Mouse (Mus musculus) intestine, embryonic 15.5 days (tissue): ENCODE results near the gene Lsm10. TPM values are rescaled to one million over a fixed set of nuclear protein-coding genes. Genes with fewer than 3 reads are reported as not detected.
A peak's percentile ranks its signal among the peaks of the same experiment; 100 is the strongest.
"Not testable (repeated sequence)": the region's sequence is repeated elsewhere in the genome, so short reads cannot be mapped to it uniquely, and the experiment has no call there.

Source experiments
- ATAC-seq: fragments of 200-750 bp; cut with Nextera tagmentation; 2 replicates; pipeline ENCODE4 v1.8.0; 2017; ENCODE audit warnings: moderate TSS enrichment, moderate library complexity
- H3K27ac ChIP-seq: fragments of 300-500 bp; sonication (generic); 2 replicates; pipeline ENCODE4 v1.5.1; 2015; ENCODE audit warnings: mild to moderate bottlenecking, inconsistent platforms
- H3K27me3 ChIP-seq: fragments of 300-500 bp; sonication (generic); replicated peaks from 2 replicates; pipeline ENCODE4 v1.6.1; 2015; ENCODE audit warnings: inconsistent platforms
- H3K36me3 ChIP-seq: fragments of 300-500 bp; sonication (generic); 2 replicates; pipeline ENCODE4 v1.6.1; 2015; ENCODE audit warnings: inconsistent platforms
- H3K4me1 ChIP-seq: fragments of 300-500 bp; sonication (generic); replicated peaks from 2 replicates; pipeline ENCODE4 v1.6.1; 2015; ENCODE audit warnings: inconsistent platforms
- H3K4me2 ChIP-seq: fragments of 300-500 bp; sonication (generic); replicated peaks from 2 replicates; pipeline ENCODE4 v1.6.1; 2015; ENCODE audit warnings: mild to moderate bottlenecking, inconsistent platforms
- H3K4me3 ChIP-seq: fragments of 300-500 bp; sonication (generic); replicated peaks from 2 replicates; pipeline ENCODE4 v1.5.1; 2015; ENCODE audit warnings: inconsistent platforms
- H3K9ac ChIP-seq: fragments of 300-500 bp; sonication (generic); 2 replicates; pipeline ENCODE4 v1.6.1; 2015; ENCODE audit warnings: inconsistent platforms
- H3K9me3 ChIP-seq: fragments of 300-500 bp; sonication (generic); 2 replicates; pipeline ENCODE4 v1.6.1; 2016; ENCODE audit warnings: inconsistent platforms
- WGBS: fragments of 180-500 bp; shearing (Covaris S2); methylation state at CpG from one replicate; pipeline ENCODE4 v1.1.7; 2015; 5-methylcytosine and 5-hydroxymethylcytosine counted together
- polyA plus RNA-seq: library from polyadenylated mRNA; unstranded; fragments of >200 nt; fragmentation: Nextera tagmentation; extraction: Ambion mirVana; gene quantifications from 2 replicates; pipeline ENCODE4 v1.2.1, GENCODE M21; 2015

The Lsm10 gene
- polyA plus RNA-seq, 1 experiment from 2014 or later = 55.3 TPM

- WGBS = 76% methylated on average over 4 of the region's 4 CpGs
- Histone ChIP-seq H3K4me2 (no peak overlapping the region), H3K4me3 (no peak overlapping the region), H3K36me3 (no peaks in the 10 kb centered on the region), H3K27me3 (no peaks in the 10 kb centered on the region), H3K9me3 (no peaks in the 10 kb centered on the region), H3K9ac (no peak overlapping the region), H3K27ac (no peak overlapping the region), H3K4me1 (no peaks in the 10 kb centered on the region)
- ATAC-seq = no peak
Observed at GRCm38 (mm10) chr4:126079266-126079665, 17.2 kb upstream of the Lsm10 start.

- Histone ChIP-seq H3K4me1 (no peaks in the 10 kb centered on the region; the same call in 1 of the 2 replicates), H3K36me3 (no peaks in the 10 kb centered on the region), H3K4me2 (no peak overlapping the region), H3K9me3 (no peaks in the 10 kb centered on the region), H3K4me3 (no peak overlapping the region), H3K9ac (no peak overlapping the region), H3K27me3 (no peaks in the 10 kb centered on the region), H3K27ac (no peak overlapping the region)
- ATAC-seq = no peak
- 94% methylated on average over 1 of the region's 1 CpGs for WGBS
Observed at GRCm38 (mm10) chr4:126081601-126082000, 14.8 kb upstream of the Lsm10 start.

- 81% methylated on average over 9 of the region's 9 CpGs for WGBS
- Histone ChIP-seq H3K4me2 (no peak overlapping the region), H3K9ac (no peak overlapping the region), H3K4me1 (no peaks in the 10 kb centered on the region; the same call in 1 of the 2 replicates), H3K27ac (no peak overlapping the region), H3K9me3 (no peaks in the 10 kb centered on the region), H3K36me3 (no peaks in the 10 kb centered on the region), H3K27me3 (no peaks in the 10 kb centered on the region), H3K4me3 (no peak overlapping the region)
- peak; percentile 27; the same call in 1 of the 2 replicates for ATAC-seq
Observed at GRCm38 (mm10) chr4:126083021-126083420, 13.4 kb upstream of the Lsm10 start.

- Histone ChIP-seq H3K36me3 (no peaks in the 10 kb centered on the region), H3K9me3 (no peaks in the 10 kb centered on the region), H3K4me2 (no peak overlapping the region), H3K9ac (no peak overlapping the region), H3K27ac (no peak overlapping the region), H3K4me1 (no peaks in the 10 kb centered on the region; the same call in 1 of the 2 replicates), H3K27me3 (no peaks in the 10 kb centered on the region), H3K4me3 (no peak overlapping the region)
- no peak for ATAC-seq
- WGBS = 63% methylated on average over 8 of the region's 8 CpGs
Observed at GRCm38 (mm10) chr4:126084382-126084781, 12.0 kb upstream of the Lsm10 start.

DNA sequence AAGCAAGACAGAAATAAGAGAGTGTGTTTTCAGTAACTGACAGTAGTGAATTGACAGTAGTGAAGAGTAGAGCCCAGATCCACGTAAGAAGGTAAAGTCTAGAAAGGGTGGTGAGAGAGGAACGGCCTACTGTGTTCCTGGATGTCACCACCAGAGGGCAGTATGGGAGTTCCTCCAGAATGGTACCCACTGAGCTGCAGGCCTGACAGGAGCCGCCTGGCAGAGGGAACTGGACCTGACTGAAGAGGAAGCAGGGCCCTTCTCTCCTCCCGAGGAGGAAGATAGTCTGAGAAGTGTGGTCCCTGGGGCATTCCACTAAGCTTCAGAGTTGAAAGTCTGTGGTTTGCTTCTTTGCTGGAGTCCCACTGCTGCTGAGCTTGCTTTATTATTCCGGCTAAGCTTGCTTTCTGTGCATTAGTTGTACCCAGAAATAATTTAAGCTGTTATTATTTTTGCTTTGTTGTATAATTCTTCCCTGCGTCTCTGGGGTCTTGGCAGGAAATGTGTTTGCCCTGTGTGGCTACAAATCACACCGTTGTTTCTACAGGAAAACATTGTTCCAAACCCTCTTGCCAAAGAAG, 10.3 kb upstream of the Lsm10 start:
- H3K4me3 ChIP-seq = no peak overlapping the region
- H3K4me1 ChIP-seq = peaks cover 4% of the 10 kb centered on the region; the same call in 1 of the 2 replicates
- peak; percentile 84 for ATAC-seq
- H3K36me3 ChIP-seq = no peaks in the 10 kb centered on the region
- no peak overlapping the region for H3K27ac ChIP-seq
- H3K9me3 ChIP-seq = no peaks in the 10 kb centered on the region
- H3K9ac ChIP-seq = no peak overlapping the region
- no peak overlapping the region for H3K4me2 ChIP-seq
- WGBS = 31% methylated on average over 7 of the region's 7 CpGs
- no peaks in the 10 kb centered on the region for H3K27me3 ChIP-seq

DNA sequence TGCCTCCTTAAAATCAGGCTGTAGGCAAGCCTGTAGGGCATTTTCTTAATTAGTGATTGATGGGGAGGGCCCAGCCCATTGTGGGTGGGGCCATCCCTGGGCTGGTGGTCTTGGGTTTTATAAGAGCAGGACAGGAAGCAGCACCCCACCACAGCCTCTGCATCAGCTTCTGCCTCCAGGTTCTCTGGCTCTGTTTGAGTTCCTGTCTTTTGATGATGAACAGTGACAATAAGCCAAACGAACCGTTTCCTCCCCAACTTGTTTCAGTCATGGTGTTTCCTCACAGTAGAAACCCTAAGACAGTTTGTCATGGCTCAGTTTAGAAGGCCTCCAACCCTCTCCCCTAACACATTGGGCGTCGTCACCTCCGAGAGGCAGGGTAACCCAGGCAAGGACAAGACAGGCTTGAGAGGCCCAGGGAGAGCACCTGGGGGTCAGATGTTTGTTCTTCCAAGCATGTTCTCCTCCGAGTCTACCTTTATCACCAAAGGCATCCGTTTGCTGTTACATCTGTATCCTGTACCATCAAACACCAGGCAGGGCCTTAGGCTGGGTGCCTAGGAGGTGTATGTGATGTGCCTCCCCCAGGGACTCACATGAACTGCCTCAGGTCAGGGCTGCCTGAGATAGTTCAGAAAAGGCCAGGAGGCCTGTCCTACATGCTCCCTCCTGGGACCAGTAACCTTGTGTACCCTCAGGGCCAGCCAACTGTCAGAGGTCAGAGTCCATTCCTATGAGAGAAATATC, 6.1 kb upstream of the Lsm10 start:
- Histone ChIP-seq H3K4me3 (no peak overlapping the region), H3K9me3 (no peaks in the 10 kb centered on the region), H3K4me2 (no peak overlapping the region), H3K27me3 (no peaks in the 10 kb centered on the region), H3K4me1 (peaks cover 4% of the 10 kb centered on the region; the same call in 1 of the 2 replicates), H3K27ac (no peak overlapping the region), H3K9ac (no peak overlapping the region), H3K36me3 (no peaks in the 10 kb centered on the region)
- peak; percentile 30; the same call in 1 of the 2 replicates for ATAC-seq
- 69% methylated on average over 7 of the region's 7 CpGs for WGBS

- WGBS = 69% methylated on average over 4 of the region's 4 CpGs
- ATAC-seq = no peak
- no peak overlapping the region for H3K4me2 ChIP-seq
- H3K36me3 ChIP-seq = no peaks in the 10 kb centered on the region
- H3K27me3 ChIP-seq = no peaks in the 10 kb centered on the region
- no peak overlapping the region for H3K9ac ChIP-seq
- peaks cover 4% of the 10 kb centered on the region; the same call in 1 of the 2 replicates for H3K4me1 ChIP-seq
- H3K9me3 ChIP-seq = no peaks in the 10 kb centered on the region
- no peak overlapping the region for H3K27ac ChIP-seq
- H3K4me3 ChIP-seq = no peak overlapping the region
Observed at GRCm38 (mm10) chr4:126090848-126091124, 5.6 kb upstream of the Lsm10 start.

- ATAC-seq = no peak
- Histone ChIP-seq H3K9me3 (no peaks in the 10 kb centered on the region), H3K4me2 (no peak overlapping the region), H3K36me3 (no peaks in the 10 kb centered on the region), H3K27me3 (no peaks in the 10 kb centered on the region), H3K4me3 (no peak overlapping the region), H3K4me1 (peaks cover 6% of the 10 kb centered on the region), H3K27ac (no peak overlapping the region), H3K9ac (no peak overlapping the region)
- WGBS = 77% methylated on average over 8 of the region's 8 CpGs
Observed at GRCm38 (mm10) chr4:126091873-126092272, 4.5 kb upstream of the Lsm10 start.

- 0 out of 2 replicates have a peak overlapping the region, but pooled peaks have one; percentile 72 for H3K4me3 ChIP-seq
- H3K27me3 ChIP-seq, H3K27ac ChIP-seq, H3K36me3 ChIP-seq, H3K9ac ChIP-seq, H3K9me3 ChIP-seq: not testable (repeated sequence)
- peak; percentile 20; the same call in 1 of the 2 replicates for ATAC-seq
- 58% methylated on average over 14 of the region's 14 CpGs for WGBS
- peaks cover 12% of the 10 kb centered on the region for H3K4me1 ChIP-seq
- peak overlapping the region; percentile 67 for H3K4me2 ChIP-seq
Observed at GRCm38 (mm10) chr4:126095622-126096430, 597 bp upstream of the Lsm10 start.

GRCm38 (mm10) chr4:126097711-126098253, 1.4 kb downstream of the Lsm10 start:
- Histone ChIP-seq H3K9ac (no peak overlapping the region), H3K36me3 (no peaks in the 10 kb centered on the region), H3K4me3 (no peak overlapping the region), H3K4me2 (no peak overlapping the region), H3K9me3 (no peaks in the 10 kb centered on the region), H3K27me3 (no peaks in the 10 kb centered on the region), H3K4me1 (peaks cover 15% of the 10 kb centered on the region), H3K27ac (no peak overlapping the region)
- 92% methylated on average over 20 of the region's 20 CpGs for WGBS
- no peak for ATAC-seq

GRCm38 (mm10) chr4:126099365-126099764, 2.9 kb downstream of the Lsm10 start:
- no peak overlapping the region for H3K27ac ChIP-seq
- ATAC-seq = no peak

GRCm38 (mm10) chr4:126100764-126101163, 4.3 kb downstream of the Lsm10 start:
- ATAC-seq = no peak
- 87% methylated on average over 3 of the region's 3 CpGs for WGBS

More at GRCm38 (mm10) chr4:126099365-126099764, 2.9 kb downstream of the Lsm10 start:
- H3K9me3 ChIP-seq = no peaks in the 10 kb centered on the region
- WGBS = 89% methylated on average over 3 of the region's 3 CpGs
- no peak overlapping the region for H3K4me2 ChIP-seq
- H3K27me3 ChIP-seq = no peaks in the 10 kb centered on the region
- H3K4me3 ChIP-seq = no peak overlapping the region
- no peaks in the 10 kb centered on the region for H3K36me3 ChIP-seq
- no peak overlapping the region for H3K9ac ChIP-seq
- H3K4me1 ChIP-seq = peaks cover 18% of the 10 kb centered on the region

More at GRCm38 (mm10) chr4:126100764-126101163, 4.3 kb downstream of the Lsm10 start:
- no peak overlapping the region for H3K4me2 ChIP-seq
- no peak overlapping the region for H3K9ac ChIP-seq
- no peak overlapping the region for H3K4me3 ChIP-seq
- H3K27ac ChIP-seq = no peak overlapping the region
- no peaks in the 10 kb centered on the region for H3K36me3 ChIP-seq
- peaks cover 32% of the 10 kb centered on the region for H3K4me1 ChIP-seq
- H3K27me3 ChIP-seq = no peaks in the 10 kb centered on the region
- no peaks in the 10 kb centered on the region for H3K9me3 ChIP-seq
